Mouse (Mus musculus): ENCODE results near the gene Gusb. TPM values are rescaled to one million over a fixed set of nuclear protein-coding genes. Genes with fewer than 3 reads are reported as not detected.
"Not testable (repeated sequence)": the region's sequence is repeated elsewhere in the genome, so short reads cannot be mapped to it uniquely, and the experiment has no call there.

Gene Gusb
- total and polyA plus RNA-seq, 2 experiments from 2014 or later = 26.2 to 47.0 TPM

DNA sequence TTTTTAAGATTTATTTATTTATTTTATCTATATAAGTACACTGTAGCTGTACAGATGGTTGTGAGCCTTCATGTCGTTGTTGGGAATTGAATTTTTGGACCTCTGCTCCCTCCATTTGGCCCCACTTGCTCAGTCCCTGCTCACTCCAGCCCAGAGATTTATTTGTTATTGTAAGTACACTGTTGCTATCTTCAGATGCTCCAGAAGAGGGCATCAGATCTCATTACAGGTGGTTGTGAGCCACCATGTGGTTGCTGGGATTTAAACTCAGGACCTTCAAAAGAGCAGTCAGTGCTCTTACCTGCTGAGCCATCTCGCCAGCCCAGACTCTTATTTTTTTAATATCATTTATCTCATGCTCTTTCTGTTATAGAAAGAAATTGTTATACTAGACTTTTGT lies 33.5 kb upstream of the Gusb start:
- H3K4me1 ChIP-seq (ENCODE audit: insufficient read depth, low read length); H3K9me3 ChIP-seq (ENCODE audit: low read length); H3K27me3 ChIP-seq (ENCODE audit: insufficient read depth, low read length); ATAC-seq; DNase-seq (ENCODE audit: low spot score); H3K4me2 ChIP-seq (ENCODE audit: low read depth, low read length); H3K9ac ChIP-seq (replicated peaks; ENCODE audit: low read length); H3K27ac ChIP-seq; H3K4me3 ChIP-seq (ENCODE audit: low read length): not testable (repeated sequence)
- peak; percentile 48 for TF ChIP-seq CTCF (IDR thresholded peaks at IDR 0.05; ENCODE audit: low read depth)
- 67% methylated on average over 2 of the region's 2 CpGs for WGBS
- H3K36me3 ChIP-seq (ENCODE audit: insufficient read depth, low read length) = peaks cover 30% of the 10 kb centered on the region

- H3K4me3 ChIP-seq (ENCODE audit: low read length) = no peak overlapping the region
- H3K4me1 ChIP-seq (ENCODE audit: insufficient read depth, low read length) = peaks cover 6% of the 10 kb centered on the region; the same call in 1 of the 2 replicates
- peaks cover 21% of the 10 kb centered on the region for H3K36me3 ChIP-seq (ENCODE audit: insufficient read depth, low read length)
- no peak for TF ChIP-seq CTCF (IDR thresholded peaks at IDR 0.05; ENCODE audit: low read depth)
- no peak for DNase-seq (ENCODE audit: low spot score)
- WGBS = 78% methylated on average over 2 of the region's 2 CpGs
- H3K9me3 ChIP-seq (ENCODE audit: low read length) = no peaks in the 10 kb centered on the region
- no peak for ATAC-seq
- H3K9ac ChIP-seq (replicated peaks; ENCODE audit: low read length) = no peak overlapping the region
- no peaks in the 10 kb centered on the region for H3K27me3 ChIP-seq (ENCODE audit: insufficient read depth, low read length)
- no peak overlapping the region for H3K27ac ChIP-seq
- no peak overlapping the region for H3K4me2 ChIP-seq (ENCODE audit: low read depth, low read length)
Observed at GRCm38 (mm10) chr5:130033869-130034268, 31.0 kb upstream of the Gusb start.

DNA sequence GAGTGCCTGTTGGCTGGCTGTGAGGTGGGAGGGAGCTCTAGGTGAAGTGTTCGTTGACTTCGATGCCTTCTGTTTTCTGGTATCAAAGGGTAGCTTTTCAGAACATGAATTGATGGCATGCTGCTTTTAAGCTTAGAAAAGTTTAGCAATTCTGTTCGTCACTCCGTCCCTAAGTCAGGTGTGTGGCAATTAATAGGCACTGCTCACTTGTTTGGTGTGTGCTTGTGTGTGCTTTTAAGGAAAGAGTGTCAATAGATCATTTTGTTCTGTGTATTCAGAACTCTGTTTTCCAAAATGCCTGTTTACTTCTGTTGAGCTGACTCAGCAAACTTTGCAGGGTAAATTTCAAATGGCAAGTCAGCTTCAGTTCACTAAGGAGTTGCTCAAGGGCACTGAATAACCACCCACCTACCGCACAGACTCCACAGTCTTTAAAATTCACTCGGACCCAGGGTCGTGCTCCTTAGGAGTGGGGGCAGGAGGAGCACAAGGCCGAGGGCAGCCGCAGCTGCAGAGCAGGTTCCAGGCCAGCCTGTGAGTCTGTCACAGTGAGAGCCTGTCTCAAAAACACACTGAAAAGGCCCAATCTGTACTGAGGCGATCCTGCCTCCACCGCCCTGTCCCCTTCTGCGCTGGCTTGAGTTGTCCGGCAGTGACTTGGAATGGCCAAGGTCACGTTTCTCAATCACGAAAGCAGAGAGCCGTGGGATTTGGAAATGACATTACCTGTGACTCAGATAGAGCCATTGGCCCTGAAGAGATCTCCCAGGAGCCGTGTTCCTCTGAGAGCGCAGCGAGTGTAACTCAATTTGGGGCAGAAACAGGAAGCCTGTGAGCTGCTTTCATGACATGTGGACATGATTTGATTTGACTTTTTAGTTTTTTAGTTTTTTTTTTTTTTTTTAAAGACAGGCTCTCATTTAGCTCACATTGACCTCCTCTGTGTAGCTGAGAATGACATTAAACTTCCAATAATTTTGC lies 28.9 kb upstream of the Gusb start:
- TF ChIP-seq CTCF (IDR thresholded peaks at IDR 0.05; ENCODE audit: low read depth) = no peak
- peaks cover 12% of the 10 kb centered on the region for H3K36me3 ChIP-seq (ENCODE audit: insufficient read depth, low read length)
- H3K27ac ChIP-seq = no peak overlapping the region
- no peak overlapping the region for H3K9ac ChIP-seq (replicated peaks; ENCODE audit: low read length)
- ATAC-seq (no peak), DNase-seq (ENCODE audit: low spot score) (no peak)
- no peaks in the 10 kb centered on the region for H3K27me3 ChIP-seq (ENCODE audit: insufficient read depth, low read length)
- H3K4me3 ChIP-seq (ENCODE audit: low read length) = no peak overlapping the region
- no peak overlapping the region for H3K4me2 ChIP-seq (ENCODE audit: low read depth, low read length)
- H3K9me3 ChIP-seq (ENCODE audit: low read length) = no peaks in the 10 kb centered on the region
- 89% methylated on average over 19 of the region's 19 CpGs for WGBS
- peaks cover 6% of the 10 kb centered on the region; the same call in 1 of the 2 replicates for H3K4me1 ChIP-seq (ENCODE audit: insufficient read depth, low read length)

DNA sequence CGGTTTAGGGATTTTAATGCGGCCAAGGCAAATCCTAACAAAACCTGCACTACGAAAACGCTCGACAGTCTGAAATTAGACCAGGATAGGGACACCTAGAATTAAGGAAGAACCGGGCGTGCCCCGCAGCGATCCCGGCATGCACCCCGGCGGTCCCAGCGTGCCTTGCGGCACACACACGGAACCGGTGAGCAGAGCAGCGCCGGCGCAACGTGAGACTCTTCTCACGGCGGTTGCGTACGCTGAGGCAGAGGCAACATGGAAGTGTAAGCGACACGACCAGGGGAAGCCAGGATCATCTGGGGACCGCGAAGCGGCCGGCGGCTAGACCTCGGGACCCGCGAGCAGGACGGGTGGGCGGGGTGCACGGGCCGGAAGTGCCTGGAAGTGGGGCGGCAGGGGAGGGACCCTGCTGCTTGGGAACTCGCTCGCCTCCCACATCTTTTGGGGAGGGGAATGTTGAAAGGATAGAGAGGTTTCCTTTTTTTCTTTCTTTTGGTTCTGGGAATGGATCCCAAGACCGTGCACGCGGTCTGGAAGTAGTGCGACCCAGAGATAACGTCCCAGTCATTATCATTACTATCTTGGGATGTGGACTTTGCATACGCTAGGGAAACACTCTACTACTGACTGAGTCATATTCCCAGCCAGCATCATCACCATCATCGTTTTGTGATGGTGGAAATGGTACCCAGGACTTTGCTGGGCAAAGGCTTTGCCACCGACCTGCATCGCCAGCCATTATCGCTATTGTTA lies 26.5 kb upstream of the Gusb start, which contains the start of the genes Asl and Crcp:
Gene Asl (minus strand): TSS at position 106 of the 756 bp plus-strand sequence.
Gene Crcp (plus strand): TSS at position 149 of the 756 bp plus-strand sequence.
- peak; percentile 89 for ATAC-seq
- Histone ChIP-seq H3K27ac (peak within 1 kb of the TSS; percentile 90), H3K4me2 (ENCODE audit: low read depth, low read length) (peak within 1 kb of the TSS; percentile 67), H3K27me3 (ENCODE audit: insufficient read depth, low read length) (no peaks in the 10 kb centered on the region), H3K36me3 (ENCODE audit: insufficient read depth, low read length) (no peaks in the 10 kb centered on the region), H3K9ac (replicated peaks; ENCODE audit: low read length) (peak within 1 kb of the TSS; percentile 67), H3K4me1 (ENCODE audit: insufficient read depth, low read length) (peaks cover 6% of the 10 kb centered on the region; the same call in 1 of the 2 replicates), H3K9me3 (ENCODE audit: low read length) (no peaks in the 10 kb centered on the region), H3K4me3 (ENCODE audit: low read length) (peak within 1 kb of the TSS; percentile 62)
- 1% methylated on average over 51 of the region's 51 CpGs for WGBS
- TF ChIP-seq CTCF (IDR thresholded peaks at IDR 0.05; ENCODE audit: low read depth) = no peak
- DNase-seq (ENCODE audit: low spot score) = peak; percentile 88

- no peak for DNase-seq (ENCODE audit: low spot score)
- WGBS = 84% methylated on average over 7 of the region's 7 CpGs
- Histone ChIP-seq H3K27ac (no peak overlapping the region), H3K4me3 (ENCODE audit: low read length) (no peak overlapping the region), H3K36me3 (ENCODE audit: insufficient read depth, low read length) (no peaks in the 10 kb centered on the region), H3K9me3 (ENCODE audit: low read length) (no peaks in the 10 kb centered on the region), H3K9ac (replicated peaks; ENCODE audit: low read length) (no peak overlapping the region), H3K4me2 (ENCODE audit: low read depth, low read length) (no peak overlapping the region), H3K4me1 (ENCODE audit: insufficient read depth, low read length) (peaks cover 6% of the 10 kb centered on the region; the same call in 1 of the 2 replicates), H3K27me3 (ENCODE audit: insufficient read depth, low read length) (no peaks in the 10 kb centered on the region)
- no peak for ATAC-seq
- TF ChIP-seq CTCF (IDR thresholded peaks at IDR 0.05; ENCODE audit: low read depth) = no peak
Observed at GRCm38 (mm10) chr5:130027696-130028095, 24.8 kb upstream of the Gusb start.

DNA sequence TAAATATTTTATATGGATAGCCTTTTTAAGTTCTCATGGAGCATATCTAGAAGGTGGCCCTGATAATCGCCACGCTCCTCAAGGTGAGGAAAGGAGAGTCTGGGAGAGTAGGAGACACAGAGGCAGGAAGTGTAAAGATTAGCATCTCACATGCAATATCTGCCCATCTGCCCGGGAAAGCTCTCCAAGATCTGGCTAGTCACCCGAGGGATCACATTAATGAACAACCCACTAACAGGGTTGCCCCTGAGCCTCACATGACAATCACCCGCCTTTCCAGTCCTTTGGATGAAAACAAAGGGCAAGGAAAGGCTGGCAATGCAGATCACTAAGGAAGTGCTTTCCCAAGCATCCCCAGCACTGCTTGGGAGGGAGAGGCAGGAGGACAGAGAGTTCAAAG lies 24.3 kb upstream of the Gusb start:
- Histone ChIP-seq H3K36me3 (ENCODE audit: insufficient read depth, low read length) (no peaks in the 10 kb centered on the region), H3K4me3 (ENCODE audit: low read length) (no peak overlapping the region), H3K9ac (replicated peaks; ENCODE audit: low read length) (no peak overlapping the region), H3K9me3 (ENCODE audit: low read length) (no peaks in the 10 kb centered on the region), H3K4me2 (ENCODE audit: low read depth, low read length) (no peak overlapping the region), H3K27me3 (ENCODE audit: insufficient read depth, low read length) (no peaks in the 10 kb centered on the region), H3K27ac (no peak overlapping the region), H3K4me1 (ENCODE audit: insufficient read depth, low read length) (peaks cover 6% of the 10 kb centered on the region; the same call in 1 of the 2 replicates)
- DNase-seq (ENCODE audit: low spot score) (no peak), ATAC-seq (no peak)
- no peak for TF ChIP-seq CTCF (IDR thresholded peaks at IDR 0.05; ENCODE audit: low read depth)
- 71% methylated on average over 5 of the region's 5 CpGs for WGBS
